Mouse (Mus musculus) urinary bladder, postnatal 25 days (tissue): ENCODE measurements at regions not wholly inside any gene's neighbourhood (a gene's known extent, or its start where the extent isn't known, plus 50 kb on each side); places are given as distances from the start of the nearest gene placed in this dataset.
A peak's percentile ranks its signal among the peaks of the same experiment; 100 is the strongest.

Experiments used
- DNase-seq: peaks from one replicate; pipeline ENCODE4 v3.0.0; 2022; ENCODE audit warnings: low spot score

DNA sequence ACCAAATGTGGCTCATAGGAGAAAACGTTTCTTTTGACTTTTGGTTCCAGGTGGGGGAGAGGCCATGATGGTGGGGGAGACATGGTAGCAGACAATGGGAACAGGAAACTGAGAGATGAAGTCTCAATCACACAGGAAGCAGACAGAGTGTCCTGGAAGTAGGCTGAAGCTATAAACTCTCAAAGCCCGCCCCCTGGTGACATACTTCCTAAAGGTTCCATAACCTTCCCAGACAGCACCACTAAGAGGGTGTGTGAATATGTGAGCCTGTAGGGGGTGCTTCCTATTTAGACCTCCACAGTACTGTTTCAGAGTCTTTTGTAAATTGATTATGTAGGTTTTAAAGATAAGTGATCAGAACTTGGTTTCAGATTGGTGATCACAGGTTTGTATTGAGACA lies 284.1 kb upstream of the Slc30a5 start:
- DNase-seq, result no peak

DNA sequence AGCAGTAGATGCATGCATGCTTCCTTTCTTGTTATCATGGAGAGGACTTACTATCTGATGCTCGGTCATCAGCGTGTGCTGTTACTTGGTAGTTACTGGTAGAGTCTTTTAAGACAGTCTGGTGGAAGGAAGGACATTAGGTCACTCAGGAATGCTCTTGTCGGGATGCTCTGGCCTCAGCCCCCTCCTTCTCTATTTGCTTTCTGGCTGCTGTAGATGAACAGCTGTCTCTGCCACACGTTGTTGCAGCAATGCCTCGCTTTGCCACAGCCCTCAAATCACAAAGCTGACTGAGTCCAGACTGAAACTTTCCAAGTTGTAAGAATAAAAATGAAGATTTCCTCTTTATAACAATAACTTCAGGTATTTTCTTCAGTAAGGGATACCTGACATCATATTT lies 282.1 kb upstream of the Slc30a5 start:
- no peak for DNase-seq

DNA sequence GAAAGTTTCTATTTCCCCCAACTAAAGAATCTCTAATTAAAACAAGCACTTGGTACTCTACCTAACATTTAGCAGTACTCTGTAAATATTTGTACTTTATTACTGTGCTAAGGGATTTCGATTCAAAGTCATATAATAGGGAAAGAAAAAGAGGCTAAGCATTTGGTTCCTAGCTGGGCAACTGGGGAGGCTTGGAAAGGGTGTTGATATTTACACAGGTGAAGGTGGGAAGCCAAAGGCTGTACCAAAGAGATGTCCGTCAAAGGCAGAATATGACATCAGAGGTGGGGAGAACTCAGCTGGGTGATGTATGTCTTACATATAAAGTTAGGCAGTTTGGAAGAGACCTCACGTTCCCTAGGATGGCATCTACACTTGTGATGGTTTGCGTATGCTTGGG lies 278.9 kb upstream of the Slc30a5 start:
- DNase-seq, result no peak

DNA sequence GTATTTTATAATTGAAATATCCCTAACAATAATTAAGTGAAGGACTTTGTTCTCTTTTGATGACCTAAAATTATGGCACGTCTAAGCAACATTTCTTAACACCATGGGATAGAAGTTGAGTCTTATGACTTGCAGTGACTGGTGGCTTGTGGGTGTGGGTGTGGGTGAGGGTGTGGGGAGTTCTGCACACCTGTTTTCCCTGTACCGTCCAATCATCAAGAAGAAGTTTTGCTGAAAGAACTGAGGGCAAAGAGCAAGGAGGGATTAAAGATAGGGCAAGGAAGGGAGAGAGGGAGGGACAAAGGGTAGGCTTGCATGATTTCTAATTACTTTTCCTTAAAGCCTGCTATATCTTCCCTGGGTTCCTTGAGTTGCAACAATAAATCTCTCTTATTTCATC lies 278.5 kb upstream of the Slc30a5 start:
- no peak for DNase-seq

DNA sequence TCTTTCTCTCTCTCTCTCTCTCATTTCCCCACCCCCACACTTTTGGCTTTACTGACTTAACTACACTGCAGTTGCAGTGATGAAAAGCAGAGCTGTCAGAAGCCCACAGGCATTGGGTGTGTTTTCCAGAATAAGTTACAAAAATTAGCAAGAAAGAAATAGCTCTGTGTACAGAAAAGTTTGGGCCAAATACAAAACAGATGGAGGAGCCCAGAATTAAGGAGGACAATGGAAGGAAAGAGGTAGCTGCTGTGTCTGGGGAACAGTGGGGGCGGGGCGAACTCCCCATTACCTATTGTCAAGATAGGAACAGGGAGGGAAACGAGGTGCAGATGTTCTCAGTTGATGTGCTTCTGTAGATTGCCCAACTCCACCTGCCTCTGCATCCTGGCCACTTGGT lies 267.4 kb upstream of the Slc30a5 start:
- no peak for DNase-seq

DNA sequence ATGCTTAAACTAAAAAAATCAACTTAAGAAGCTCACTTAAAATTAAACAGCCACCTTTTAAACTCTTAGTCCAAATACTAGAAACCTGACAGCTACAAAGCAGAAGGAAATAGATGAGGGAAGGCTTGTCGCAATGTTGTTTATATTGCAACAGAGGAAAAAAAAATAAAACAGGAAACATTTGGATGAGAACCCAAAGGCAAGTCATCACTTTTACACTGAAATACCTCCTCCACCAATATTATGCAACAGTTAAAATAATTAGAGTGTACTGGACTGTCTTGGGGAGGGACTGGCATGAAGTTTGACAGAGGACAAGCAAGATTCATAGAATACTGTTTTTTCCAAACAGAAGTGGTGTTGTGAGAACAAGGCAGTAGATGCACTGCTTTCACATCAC lies 263.6 kb upstream of the Slc30a5 start:
- DNase-seq, result no peak

DNA sequence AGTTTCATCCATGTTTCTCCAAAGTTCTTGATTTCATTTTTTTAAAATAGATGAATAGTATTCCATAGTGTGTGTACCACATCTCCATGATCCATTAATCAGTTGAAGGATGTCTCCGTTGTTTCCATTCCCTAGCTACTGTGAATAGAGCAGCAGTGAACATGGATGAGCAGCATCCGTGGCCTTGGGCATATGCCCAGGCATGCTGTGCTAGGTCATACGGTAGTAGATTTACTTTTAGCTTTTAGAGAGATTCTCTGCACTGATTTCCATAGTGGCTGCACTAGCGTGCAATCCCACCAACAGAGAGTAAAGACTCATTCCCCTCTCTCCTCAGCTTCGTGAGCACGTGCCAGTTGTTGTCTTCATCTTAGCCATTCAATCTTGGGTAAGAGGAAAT lies 263.0 kb upstream of the Slc30a5 start:
- no peak for DNase-seq

DNA sequence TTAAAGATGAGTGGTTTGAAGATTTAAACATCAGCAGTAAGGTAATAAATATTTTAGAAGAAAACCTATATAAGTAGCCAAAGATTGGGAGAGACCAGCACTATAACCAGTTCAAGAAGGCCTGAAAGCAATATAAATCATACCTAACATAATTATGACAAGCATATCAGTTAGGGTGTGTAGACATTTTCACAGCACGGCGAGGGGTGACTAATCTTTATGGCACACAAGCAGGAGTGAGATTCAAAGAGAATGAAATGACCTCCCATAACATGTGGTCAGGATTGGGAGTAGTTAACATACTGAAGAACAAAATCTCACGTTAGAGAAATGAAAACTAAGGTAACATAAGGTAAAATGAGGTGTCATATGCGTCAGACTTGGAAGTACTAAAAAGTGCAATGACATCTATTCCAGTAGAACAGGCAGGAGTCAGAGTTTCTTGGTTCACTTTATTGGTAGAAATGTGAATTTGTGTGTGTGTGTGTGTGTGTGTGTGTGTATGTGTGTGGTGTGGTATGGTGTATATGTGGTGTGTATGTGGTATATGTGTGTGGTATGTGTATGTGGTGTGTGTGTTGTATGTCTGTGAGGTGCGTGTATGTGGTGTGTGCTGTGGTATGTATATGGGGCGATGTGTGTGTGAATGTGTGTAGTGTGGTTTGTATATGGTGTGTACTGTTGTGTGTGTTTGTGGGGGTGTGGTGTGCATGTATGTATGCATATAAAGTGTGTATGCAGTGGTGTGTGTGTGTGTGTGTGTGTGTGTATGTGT lies 262.0 kb upstream of the Slc30a5 start:
- no peak for DNase-seq

DNA sequence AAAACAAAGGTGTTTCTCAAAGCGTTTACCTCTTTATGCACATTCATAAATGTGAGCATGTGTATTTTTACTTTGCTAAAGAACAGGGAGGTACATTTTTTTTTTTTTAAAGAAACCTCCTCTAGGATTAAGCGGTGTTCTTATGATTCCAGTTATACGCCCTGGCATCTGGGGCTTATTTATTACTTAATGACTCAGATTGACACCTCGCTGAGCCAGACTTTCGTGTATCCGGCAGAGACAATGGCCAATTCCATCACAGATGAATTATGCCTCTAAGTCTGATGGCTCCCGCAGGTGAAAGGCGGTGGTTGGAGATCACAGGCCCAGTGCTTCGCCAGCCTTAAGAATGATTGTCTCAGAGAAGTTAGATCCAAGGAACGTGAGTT lies 259.5 kb upstream of the Slc30a5 start:
- no peak for DNase-seq

DNA sequence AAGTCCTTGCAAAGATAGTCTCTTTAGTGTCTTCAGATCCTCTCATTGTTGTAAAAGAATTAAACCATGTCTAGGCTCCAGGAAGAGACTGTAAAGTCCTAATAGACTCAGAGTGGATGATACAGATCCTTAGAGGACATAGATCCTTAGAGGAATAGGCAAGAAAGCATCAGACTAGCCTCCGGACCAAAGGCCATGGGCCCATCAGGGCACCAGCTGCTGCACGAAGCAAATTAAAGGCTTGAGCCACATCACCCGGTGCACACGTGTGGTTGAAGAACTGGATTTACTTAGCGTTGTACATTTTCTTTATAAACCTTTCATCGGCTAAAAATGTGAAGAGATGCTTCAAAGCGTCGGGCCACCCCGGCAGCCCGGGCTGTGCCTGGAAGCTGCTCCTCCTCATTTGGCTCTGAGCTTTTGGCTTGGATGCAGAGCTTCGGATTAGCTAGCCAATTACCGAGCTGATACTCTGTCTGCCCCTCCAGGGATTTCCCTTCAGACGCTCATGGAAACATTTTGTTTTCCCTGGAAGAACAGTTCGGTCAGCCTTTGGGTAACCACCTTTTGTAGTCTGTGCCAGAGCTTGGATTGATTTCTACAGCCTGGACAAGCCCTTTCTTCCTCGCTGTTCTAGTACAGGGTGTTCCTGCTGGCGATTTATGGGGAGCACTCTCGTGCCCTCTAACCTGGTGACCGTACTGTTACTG lies 259.0 kb upstream of the Slc30a5 start:
- peak; percentile 7 for DNase-seq

DNA sequence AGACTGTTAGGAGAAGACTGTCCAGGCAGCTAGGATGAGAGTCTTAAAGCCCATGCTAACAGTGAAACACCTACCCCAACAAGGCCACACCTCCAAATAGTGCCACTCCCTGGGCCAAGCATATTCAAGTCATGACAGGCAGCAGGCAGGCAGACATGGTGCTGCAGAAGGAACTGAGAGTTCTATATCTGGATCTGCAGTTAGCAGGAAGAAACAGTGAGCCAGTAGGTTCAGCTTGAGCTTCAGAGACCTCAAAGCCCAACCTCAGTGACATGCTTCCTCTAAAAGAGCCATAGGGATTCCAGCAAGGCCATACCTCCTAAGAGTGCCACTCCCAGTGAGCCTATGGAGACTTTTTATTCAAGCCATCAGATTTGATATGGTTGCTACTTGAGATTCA lies 252.0 kb upstream of the Slc30a5 start:
- no peak for DNase-seq

DNA sequence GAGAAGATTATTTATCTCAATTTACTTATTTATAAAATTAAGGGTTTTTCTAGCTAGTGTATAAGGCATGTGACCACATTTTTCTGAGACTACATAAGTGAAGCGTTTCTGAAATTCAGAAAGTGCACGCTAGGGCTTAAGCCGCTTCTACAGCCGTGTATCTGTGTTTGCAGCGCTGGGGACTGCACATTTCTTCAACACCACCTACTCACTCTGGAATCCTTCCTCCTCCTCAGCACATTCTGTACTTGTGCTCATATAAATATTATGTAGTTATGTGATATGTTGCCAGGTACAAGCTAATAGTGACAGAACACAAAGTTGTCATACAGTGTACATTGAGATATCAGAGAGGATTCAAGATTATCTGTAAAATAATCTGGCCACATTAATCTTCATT lies 251.0 kb upstream of the Slc30a5 start:
- no peak for DNase-seq

DNA sequence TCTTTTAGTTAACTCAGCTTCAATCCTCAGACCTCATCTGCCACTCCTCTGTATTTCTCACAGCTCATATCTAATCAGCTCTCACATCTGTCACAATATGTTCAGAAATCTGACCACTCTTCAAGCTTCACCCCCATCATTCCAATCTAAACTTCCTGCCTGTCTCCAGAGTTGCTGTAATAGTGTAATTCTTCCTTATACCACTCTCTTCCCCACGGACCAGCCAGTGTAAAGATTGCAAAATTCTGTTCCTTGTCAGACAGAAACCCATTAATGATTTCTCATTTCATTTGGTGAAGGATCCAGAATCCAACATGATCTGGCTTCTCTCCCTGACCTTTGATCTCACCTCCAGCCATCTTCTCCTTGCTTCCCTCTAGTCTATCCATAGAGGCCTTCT lies 250.2 kb upstream of the Slc30a5 start:
- DNase-seq, result no peak

DNA sequence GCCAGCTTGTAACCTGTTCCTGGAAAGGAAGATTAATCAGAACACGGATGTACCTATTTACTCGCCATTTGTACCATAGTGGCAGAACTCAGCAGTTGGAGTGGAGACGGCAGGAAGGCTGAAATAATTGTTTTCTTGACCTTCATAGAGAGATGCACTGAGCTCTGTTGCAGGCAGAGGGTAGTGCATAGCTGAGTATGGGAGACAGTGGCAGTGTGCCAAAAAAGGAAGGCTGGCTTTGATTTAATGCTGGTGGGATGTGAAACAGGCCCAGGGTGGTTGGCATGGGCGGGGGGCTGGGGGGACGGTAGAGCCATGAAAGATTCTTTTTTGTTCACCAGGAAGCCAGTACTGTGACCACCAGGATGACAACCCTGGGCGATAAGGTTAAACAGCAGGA lies 235.3 kb upstream of the Slc30a5 start:
- no peak for DNase-seq

DNA sequence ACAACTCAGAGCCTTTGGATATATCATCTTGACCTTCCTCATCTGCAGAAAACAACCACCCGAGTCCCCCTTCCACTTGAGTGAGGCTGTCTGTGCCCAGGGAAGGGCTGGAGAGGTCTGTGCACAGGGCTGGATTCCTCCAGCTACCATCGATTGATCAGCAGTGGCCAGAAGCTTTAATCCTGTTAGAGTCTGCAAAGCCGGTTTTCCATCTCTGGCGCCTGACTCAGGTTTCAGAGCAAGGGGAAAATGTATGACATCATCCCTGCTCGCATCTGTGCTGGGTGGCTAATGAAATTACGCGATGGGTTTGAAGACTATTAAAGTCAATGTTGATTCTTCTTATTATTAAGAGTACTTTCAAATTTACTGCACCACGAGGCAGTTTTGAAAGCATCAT lies 229.4 kb upstream of the Slc30a5 start:
- no peak for DNase-seq

DNA sequence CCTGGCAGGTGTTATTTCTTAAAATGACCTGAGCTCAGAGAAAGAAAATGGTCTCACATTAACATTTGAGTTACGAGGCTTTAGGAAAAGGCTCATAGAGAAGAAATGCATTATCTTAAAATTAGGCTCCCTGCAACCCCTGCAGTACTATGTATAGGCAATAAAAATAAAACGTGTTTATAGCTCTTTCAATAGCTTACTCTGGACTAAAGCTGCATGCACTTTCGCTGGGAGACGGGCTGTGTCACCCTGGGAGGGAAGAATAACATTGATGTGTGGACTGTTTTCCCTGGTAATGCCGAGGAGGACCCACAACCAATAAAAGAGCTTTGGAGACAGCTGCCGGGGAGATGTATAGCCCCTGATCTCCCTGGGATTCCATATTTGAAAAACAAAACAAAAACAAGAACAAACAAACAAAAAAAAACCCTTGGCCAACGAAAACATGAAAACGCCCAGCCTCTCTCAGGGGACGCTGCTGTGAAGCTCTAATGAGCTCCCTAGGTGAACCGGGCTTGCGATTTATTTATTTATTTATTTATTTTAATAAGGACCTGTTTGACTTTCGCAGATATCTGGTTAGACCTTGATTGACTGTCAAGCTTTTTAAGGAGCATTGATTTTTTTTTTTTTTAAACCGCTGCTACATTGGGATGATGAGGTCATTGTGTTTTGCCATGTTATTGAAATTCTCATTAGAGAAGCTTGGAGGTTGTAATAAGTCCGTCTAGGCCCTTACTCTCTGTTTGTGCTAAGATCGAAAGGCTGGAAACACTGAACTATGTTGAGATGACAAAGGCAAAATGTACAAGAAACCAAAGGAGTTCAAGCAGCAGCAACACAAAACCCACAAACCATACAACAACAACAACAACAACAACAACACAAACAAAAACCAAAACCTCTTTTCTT lies 228.3 kb upstream of the Slc30a5 start:
- DNase-seq, result no peak

DNA sequence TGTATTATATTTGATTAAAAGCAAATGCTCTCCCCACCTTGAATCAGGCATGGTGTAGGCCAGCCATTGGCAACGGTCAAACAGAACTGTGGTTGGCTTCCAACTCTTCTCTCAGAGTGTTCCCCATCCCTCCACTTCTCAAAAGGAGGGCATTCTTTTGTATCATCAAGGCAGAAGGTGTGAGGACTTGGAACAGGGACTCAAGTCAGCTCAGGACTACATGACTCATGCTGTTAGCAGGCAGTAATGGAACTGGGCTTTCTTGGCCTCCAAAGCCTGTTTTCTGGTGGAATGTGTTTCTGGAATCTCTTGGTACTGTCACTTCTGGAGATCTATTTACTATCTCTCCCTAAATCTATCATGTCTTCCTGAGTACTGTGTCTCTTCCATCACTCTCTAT lies 216.3 kb upstream of the Slc30a5 start:
- DNase-seq, result no peak

DNA sequence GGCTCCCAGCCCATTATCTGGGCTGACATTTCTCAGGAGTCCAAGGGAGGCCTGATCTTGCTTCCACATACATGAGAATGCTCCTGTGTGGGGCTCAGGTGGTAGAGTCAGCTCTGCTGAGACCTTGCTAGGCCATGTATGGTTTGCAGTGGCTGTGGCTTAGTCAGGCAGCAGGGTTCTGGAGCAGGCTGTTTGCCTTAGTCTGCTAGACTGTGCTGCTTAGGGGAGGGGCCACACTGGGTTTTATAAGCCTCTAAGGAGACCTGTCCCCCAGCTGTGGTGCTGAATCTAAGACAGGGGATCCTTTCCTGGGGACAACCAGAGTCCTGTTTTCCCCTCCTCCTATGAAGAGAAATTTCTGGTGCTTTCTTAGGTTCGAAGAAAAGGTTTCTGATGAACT lies 199.4 kb upstream of the Slc30a5 start:
- no peak for DNase-seq

DNA sequence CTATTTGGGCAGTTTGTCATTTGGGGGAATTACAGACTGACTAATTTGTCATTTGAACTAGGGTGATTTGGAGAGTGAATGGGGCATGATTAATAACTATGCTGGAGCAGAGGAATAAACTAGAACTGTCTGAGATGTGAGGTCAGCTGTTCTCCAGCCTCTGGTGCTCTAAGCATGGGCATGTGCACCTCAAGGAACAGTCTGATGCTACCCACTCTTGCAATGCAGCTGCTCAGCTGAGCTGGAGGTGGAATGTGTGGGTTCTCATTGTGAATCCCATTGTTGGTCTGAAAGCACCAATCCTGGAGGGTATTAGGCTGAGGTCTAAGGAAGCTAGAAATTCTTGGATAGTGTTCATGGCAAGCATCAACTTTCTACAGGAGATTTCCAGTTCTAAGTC lies 192.8 kb upstream of the Slc30a5 start:
- no peak for DNase-seq

DNA sequence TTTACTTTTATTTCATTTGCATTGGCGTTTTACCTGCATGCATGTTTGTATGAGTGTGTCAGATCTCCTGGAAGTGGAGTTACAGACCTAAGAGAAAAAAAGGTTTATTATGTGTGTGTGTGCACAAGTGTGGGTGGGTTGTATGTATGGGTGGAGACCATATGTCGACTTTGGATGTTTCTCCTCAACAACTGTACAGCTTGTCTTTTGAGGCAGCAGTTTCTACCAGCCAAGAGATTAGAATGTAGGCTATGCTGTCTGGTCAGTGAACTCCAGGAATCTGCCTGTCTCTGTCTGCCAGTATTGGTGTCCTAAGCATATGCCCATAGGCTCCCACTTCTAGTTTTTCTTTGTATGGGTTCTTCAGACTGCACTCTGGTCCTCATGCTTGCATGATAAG lies 192.3 kb upstream of the Slc30a5 start:
- DNase-seq, result no peak

DNA sequence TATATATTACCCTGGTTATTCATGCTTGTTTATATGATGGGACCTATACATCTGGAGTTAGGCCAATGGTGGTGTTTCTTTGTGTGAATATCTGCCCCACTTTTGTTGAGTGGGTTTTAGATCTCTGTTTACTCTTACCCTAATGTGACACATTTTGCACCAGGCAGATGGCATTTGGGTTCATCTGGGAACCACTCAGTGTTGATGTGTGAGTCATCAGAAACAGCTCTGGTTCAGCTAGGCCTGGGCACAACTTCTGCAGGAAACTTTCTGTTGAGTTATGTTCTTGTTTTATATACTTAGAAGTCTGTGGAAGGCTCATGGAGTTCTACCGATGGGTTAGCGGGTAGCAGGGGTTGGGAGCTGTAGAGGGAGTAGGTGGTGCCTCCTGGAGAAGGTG lies 191.7 kb upstream of the Slc30a5 start:
- no peak for DNase-seq

DNA sequence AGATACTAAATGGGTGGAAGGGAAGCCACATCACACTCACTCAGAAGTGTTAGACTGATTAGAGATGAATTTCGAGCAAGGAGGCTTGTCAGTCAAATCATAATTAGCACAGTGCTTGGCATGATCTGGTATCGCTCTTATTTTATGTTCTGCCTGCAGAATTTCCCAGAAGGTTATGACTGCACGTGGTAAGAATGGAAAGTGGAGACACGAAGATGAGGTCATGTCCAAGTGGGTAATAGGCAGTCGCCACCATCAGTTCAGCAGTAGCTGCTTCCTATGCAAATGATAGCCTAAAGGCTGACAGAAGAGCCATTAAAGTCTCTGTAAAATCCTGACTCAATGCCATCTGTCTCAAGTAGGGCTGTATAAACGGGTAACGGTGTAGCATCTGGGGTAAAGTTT lies 186.0 kb upstream of the Slc30a5 start:
- DNase-seq, result no peak

DNA sequence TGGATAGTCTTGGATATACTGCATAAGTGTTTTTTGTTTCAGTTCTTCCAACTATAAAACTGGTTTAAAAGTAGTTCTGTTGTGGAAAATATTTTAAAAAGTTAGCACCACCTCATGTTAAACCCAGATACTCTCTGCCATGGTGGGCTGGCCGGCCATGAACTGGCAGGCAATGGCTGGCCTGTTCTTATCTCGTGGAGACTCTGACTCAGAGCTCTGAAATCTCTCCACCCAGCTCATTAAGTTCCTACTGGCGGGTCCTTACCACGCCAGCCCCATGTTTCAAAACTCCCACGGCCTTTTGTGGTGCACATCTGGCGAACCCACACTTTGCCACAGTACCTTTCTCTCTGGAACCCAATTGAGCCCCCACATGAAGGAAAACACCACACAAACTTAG lies 183.8 kb upstream of the Slc30a5 start:
- DNase-seq, result peak; percentile 10
